Mouse (Mus musculus): Measurements from ENCODE around the gene Mier3.
A peak's percentile ranks its signal among the peaks of the same experiment; 100 is the strongest.
"Not testable (repeated sequence)": the region's sequence is repeated elsewhere in the genome, so short reads cannot be mapped to it uniquely, and the experiment has no call there.

Mier3 gene

DNA sequence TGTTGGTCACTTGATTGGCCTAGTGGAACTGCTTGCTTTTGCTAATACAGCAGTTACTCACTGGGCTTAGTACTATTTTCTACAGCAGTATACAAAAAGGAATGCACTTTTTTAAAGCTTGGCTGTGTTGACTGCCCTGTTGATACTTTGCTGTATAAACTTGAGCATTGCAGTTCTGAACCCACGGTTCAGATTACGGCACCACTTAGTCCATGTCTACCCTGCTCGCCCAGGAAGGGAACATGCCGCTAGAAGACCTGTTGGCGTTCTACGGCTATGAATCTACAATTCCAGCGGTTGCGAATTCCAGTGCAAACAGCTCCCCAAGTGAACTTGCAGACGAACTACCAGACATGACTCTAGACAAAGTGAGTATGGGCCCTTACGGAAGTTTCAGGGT, 22.6 kb downstream of the Mier3 start:
- DNase-seq (ENCODE audit: low read depth): no peak

DNA sequence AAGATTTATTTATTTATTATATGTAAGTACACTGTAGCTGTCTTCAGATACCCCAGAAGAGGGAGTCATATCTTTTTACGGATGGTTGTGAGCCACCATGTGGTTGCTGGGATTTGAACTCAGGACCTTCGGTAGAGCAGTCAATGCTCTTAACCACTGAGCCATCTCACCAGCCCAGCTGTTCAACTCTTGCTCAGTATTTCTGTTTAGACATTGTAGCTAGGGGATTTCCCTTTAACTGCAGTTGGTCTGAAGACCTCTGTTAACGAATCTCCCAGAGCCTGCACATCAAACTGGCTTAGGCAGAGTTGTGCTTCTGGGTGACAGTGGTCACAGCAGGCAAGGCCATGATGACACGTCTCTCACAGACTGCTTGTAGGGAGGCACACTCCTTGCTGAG, 23.2 kb downstream of the Mier3 start:
- DNase-seq (ENCODE audit: low read depth): not testable (repeated sequence)

DNA sequence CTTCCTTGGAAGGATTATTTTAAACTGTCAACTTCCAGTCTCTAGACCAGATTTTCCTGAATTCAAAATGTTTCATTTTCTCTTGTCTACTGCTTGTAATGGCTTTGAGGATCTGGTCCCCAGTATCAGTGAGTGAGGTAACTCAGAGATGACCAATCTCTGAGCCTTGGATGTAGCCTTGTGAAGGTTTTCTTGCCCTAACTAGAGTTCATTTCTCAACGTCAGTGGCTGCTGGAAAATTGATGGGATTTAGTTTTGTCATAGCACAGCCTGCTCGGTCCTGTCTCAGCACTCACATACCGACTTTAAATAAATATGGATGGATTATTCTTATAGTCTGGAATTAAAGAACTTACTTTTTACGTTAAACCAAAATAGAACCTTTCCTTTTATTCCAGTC, 29.8 kb downstream of the Mier3 start:
- DNase-seq (ENCODE audit: low read depth): no peak

DNA sequence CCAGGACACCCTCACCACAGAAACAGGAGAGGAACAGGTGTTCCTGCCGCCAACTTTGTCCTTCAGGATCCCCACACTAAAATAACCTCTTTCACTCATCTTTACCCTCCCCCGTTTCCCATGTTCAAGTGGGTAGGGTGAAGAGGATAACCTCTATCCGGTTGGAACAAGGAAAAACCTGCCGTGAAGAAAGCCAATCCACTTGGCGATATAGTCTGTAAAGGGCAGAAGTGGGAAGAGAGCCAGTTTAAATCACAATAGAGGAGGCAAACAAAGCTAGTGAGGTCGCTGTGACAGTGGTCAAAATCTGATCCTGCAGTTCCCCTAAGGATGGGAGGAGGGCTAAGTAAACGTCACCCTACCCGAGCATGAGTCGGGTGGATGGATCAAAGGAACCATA, 38.9 kb downstream of the Mier3 start:
- DNase-seq (ENCODE audit: low read depth): no peak

DNA sequence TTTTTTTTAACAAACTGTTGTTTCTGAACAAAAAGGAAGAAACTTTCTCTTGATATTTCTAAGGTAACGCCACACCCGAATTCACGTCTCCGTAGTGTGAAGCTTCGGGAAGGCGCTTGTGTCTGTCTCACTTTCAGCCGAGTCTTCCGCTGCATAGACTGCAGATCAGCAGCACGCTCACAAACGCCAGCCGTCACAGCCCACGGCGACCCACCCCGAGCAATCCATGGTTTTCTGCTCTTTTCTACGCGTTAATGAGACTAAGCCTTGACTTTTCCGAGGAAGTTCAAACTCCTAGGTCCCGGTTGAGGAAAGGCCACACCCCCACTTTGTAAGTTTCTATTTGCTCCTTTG, 44.0 kb downstream of the Mier3 start:
- no peak for DNase-seq (ENCODE audit: low read depth)

DNA sequence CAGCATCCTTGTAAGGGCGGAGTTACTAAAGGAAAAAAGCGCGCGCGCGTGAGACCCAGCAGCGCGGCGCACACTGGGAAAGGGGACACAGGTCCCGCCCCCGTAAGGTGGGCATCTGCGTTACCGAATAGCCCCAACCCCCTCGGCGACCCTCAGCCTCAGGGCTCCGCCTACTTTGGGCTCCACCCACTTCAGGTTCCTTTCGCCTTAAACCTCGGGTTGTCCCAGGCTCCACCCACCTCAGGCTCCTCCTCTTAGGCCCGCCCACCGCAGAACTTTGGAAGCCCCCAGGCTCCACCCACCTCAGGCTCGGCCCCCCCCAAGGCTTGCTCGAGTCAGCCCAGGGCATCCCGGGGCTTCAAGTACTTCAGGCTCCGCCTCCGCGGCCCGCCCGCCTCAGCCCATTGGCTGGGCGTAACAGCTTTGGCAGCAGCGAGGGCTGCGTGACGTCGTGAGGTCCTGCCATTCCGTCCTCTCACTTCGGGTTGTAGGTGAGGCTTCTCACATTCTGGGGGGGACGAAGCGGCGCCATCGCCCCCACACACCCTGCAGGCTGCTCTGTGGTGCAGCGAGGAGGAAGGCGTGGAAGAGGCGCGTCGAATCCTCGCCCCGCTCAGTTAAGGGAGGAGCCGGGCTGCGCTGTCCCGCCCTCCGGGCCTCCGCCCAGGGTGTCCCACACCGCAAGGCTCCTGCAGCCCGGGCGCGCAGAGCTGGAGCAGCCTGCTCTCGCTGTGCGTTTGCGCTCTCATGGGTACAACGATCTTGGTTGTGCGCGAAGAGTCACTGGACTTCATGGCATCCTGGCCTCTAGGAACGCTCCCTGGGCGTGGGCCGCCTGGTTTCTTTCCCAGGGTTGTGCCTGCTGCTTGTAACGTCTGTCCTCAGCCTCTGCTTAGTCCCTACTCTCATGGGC, 44.6 kb downstream of the Mier3 start:
- peak; percentile 98 for DNase-seq (ENCODE audit: low read depth)

DNA sequence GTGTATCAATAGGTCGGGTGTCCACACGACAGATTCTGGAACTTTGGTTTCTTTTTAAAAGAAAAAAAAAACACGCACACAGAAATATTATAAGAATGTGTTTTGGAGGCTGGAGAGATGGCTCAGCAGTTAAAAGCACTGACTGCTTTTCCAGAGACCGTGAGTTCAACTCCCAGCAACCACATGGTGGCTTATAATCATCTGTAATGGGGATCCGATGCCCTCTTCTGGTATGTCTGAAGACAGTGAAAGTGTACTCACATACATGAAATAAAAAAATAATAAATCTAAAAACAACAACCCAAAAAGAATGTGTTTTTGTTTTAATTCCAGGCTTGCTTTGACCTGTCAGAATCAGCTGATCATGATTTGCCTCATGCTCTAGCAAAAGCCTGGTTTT, 46.1 kb downstream of the Mier3 start:
- peak; percentile 28 for DNase-seq (ENCODE audit: low read depth)

DNA sequence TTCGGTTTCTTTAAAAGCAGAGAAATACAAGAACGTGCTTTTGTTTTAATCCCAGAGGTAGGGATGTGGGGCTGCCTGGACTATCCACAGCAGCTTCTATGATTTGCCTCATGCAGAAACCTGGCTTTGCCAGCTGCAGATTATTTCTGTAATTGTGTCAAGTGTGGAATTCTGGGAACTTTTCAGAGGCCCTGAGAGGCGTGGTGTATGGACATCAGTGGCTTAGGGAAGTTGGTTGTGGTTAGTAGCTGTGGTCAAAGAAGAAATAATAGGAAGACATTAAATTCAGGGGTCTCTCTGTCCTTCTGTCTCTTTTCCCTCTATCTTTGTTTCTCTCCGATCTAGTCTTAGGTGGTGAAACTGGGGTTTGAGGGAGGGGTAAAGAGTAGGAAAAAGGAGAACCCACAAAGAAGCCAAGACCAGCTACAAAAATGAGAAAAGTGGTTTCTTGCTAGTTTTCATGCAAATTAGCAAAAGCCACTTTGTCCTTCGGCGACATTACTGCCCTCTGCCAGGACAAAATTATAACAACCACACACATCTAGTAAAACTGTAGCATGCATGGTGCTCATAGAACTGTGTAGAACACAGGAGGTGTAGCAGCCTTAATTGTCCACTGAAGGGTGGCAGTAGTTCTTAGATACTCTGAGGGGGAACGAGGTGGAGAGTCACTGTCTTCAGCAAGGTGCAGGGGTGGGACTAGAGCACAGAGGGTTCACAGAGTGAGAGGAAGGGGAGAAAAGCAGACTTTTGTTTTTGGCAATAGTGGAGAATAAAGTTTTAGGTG, 60.6 kb downstream of the Mier3 start:
- DNase-seq (ENCODE audit: low read depth): no peak

DNA sequence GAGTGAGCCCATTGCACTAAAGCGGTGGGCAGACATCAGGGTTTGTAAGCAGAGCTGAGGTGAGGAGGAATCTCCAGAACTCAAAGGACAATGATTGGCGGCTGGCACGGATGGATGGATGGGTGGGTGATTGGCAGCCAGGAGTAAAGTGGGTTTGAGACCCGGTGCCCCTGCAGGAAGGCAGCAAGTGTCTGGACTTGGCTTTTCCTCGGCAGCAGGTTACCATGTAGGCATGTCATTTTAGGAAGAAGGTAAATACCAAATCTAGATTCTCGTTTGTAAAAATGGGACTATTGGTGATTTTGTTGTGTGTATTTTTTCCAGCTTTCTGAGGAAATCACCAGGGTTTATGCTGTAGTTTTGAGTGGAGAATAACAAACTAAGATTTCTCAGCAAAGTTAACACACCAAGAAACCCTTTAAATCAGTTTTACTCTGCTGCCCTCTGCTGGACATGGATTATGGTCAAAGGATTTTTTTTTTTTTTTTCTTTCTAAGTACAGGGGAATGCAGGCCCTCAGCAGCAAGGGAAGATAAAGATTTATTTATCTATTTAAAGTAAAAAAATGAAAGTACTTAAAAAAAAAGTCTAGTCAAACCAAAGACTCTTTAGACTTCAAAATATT, 61.3 kb downstream of the Mier3 start:
- DNase-seq (ENCODE audit: low read depth): peak; percentile 85

DNA sequence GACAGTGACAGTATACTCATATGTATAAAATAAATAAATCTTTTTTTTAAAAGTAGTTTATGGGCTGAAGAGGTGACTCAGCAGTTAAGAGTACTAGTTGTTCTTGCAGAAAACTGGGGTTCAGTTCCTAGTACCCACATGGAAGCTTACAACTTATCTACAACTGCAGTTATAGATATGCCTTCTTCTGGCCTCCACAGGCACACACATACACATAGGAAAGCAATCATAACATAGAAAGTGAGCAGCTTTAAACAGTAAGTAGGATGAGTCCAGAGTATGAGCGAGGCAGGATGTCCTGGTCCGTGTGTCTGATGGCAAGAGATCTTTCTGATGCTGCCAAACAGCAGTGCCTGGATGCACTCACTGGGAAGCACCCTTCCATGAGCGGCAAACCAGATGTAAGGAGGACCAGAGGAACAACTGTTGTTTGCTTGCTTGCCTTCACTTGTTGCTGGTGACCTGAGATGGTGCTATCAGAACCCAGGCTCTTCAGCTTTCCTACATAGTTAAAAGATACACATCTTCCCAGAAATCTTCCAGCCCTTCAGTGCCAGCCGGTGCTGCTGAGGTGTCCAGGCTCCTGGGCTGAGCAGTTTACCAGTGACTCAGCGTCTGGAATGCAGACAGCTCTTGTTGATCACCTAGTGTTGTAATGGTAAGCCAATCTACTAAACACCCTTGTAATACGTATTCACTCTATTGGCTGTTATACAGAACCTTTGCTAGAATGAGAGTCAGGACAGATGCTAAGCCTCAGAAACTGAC, 63.6 kb downstream of the Mier3 start:
- DNase-seq (ENCODE audit: low read depth): peak; percentile 17

DNA sequence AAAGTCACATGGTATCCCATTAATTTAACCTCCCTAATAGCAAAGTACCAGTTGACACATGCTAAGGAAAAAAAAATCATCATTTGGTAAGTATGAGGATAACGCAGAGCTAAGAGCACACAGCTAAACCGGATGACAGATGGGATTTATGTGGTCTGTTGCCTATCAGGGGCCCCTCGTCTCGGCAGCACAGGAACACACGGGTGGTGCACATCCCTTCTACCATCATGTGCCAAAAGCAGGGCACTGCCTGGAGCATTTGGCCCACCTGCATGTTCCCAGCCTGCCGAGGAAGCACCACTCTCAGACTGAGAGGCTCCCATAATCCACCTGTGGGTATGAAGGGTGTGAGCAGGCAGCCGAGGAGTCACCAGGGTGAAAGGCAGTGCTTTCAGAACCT, 64.4 kb downstream of the Mier3 start:
- no peak for DNase-seq (ENCODE audit: low read depth)

DNA sequence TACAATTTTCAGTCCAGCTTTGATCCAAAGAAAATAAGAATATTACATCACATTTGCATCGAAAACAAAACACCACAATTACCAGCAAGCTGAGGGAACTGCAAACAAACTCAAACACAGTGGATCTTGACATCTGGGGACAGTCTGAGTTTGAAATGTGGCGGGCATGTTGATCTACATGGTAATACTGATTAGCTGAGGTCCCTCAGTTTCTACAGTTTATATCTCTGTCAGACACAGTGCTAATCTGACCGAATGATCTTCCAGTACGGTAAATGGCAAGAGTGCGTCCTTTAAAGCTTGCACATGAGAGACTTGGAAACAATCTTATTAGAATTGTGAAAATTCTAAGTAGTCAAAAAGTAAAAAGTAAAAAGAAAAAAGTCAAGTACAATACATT, 66.1 kb downstream of the Mier3 start:
- DNase-seq (ENCODE audit: low read depth): no peak

DNA sequence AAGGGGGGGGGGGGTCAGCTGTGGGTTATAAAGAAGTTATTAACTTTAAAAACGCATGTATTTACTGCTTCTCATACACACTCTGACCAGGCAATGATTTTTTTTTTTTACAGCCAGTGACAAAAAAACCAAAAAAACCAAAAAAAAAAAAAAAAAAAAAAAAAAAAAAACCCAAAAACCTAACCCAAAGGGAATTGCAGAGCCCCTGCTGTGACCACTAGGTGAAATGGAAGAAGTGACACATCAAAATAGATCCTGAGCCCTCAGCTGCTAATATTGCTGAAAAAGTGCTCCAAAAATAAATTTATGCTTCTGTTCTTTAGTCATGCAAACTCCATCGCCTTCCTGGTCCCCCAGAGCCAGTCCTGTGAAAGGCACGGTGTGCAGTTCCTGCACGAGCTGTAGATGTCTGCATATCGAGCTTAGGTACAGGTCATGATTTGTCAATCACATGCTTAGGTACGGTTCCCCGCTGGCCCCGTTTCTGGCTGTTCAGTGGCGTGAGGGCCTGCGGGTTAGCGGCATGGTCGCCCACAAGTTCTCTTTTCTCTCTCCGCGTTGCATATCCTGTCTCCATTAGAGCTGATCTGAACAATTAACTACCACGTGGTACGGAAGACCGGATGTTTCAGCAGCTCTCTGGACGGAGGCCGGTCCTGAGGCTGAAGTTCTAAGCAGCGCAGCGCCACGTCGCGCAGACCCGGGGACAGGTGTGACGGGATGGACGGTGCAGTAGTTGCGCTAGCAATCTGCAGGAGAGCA, 67.7 kb downstream of the Mier3 start:
- no peak for DNase-seq (ENCODE audit: low read depth)

DNA sequence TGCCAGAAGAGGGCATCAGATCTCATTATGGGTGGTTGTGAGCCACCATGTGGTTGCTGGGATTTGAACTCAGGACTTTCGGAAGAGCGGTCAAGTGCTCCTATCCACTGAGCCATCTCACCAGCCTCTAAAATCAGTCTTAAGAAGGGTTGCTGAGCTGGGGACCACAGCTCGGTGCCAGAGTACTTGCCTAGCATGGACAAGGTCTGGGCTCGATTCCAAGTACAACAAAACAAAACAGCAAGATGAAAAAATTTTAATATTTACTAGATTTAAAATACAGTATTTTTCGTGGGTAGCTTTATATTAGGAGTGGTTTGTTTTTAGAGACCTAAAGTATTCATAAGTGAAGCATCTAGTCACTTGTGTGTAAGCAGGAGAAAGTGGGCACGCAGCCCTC, 72.5 kb downstream of the Mier3 start:
- DNase-seq (ENCODE audit: low read depth): peak; percentile 15

DNA sequence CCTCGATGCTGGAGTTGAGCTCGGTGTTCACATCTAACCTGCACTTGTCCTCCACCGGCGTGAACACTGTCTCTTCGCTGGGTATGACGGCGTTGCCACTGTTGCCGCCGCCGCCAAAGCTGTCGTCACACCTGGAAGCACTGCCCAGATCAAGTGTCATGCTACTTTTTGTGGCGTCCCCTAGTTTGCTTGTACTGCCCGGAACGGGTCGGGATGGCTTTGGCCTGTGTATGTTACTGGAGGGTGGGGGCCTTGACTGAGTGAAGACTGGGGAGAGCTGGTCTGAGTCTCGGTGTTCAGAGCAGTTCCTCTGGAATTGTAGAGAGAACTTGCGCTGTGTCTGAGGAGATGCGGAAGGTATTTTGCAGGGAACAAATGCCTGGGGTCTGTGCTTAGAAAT, 74.6 kb downstream of the Mier3 start:
- DNase-seq (ENCODE audit: low read depth): no peak

DNA sequence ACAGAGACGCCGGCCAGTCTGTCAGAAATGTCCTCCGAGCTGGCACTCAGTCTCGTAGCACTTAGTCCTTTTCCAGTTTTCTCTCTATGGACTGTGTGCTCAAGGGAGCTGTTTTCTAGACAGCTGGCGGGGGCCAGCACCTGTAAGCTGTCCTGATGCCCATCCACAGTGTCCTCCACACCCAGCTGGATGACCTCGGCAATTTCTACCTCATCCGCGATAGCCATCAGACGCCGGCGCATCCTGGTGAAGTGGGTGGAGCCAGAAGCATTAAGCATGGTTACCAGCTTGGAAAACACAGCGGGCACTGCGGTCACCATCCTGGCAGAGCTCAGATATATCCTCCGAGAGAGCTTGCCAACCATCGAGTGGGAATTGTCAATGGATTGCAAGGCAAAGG, 75.2 kb downstream of the Mier3 start:
- DNase-seq (ENCODE audit: low read depth): no peak

DNA sequence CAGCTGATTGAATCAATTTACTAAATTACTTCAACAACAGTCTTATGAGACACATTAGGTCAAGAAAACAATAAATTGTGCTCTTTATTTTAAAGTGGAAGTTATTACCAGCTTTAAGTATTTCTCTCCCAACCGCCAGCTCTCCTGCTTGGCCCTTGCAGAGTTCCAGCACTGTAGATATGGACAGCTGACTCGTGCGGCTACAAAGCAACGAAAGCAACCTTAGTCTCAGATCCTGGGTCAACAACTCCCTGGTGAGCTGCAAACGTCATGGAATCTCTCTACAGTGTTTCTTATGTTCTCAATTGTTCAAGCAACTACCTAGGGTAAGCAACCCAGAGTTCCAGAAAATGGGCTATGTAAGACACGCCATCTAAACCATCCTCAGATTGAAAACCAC, 76.2 kb downstream of the Mier3 start:
- DNase-seq (ENCODE audit: low read depth): no peak

DNA sequence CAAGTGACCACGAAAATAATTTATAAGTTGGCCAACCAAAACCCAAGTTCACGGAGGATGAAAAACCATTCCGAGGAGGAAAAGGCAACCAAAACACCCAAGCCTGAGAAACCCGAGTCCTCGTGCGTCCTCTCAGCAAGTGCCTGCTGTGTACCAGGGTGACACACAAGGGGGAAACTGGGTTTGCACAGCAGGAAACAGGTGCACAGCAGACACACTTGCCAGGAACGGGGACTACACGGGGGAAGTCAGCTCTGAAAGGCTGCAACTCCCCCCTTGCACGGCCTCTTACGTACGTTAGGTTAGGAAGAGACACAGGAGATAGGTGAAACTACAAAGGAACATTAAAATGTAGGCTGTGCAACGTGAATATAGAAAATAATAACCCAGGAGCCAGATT, 81.7 kb downstream of the Mier3 start:
- no peak for DNase-seq (ENCODE audit: low read depth)

Measured in NIH3T3 (cell line).